Mouse (Mus musculus) kidney, embryonic 16.5 days (tissue): ENCODE results near the gene Mtx3. TPM values are rescaled to one million over a fixed set of nuclear protein-coding genes. Genes with fewer than 3 reads are reported as not detected.

Experiments used
- polyA plus RNA-seq: library from polyadenylated mRNA; unstranded; fragments of >200 nt; fragmentation: Nextera tagmentation; extraction: Ambion mirVana; gene quantifications from 2 replicates; pipeline ENCODE4 v1.2.1, GENCODE M21; 2015

Mtx3 gene
- polyA plus RNA-seq, 1 experiment from 2014 or later = 3.4 TPM

Other genes starting within 250 kb of the Mtx3 start
- gene Serinc5, start 233.7 kb upstream of the Mtx3 start, polyA plus RNA-seq = 19.7 and 20.1 TPM in 2 replicates
- 2.1 TPM in 2 replicates for gene Thbs4, start 49.9 kb upstream of the Mtx3 start, polyA plus RNA-seq